Mouse (Mus musculus) liver, embryonic 15.5 days (tissue): ENCODE measurements around the gene Zfand3. TPM values are rescaled to one million over a fixed set of nuclear protein-coding genes. Genes with fewer than 3 reads are reported as not detected.
A peak's percentile ranks its signal among the peaks of the same experiment; 100 is the strongest.

Experiments used
- ATAC-seq: fragments of 200-750 bp; cut with Nextera tagmentation; 2 replicates; pipeline ENCODE4 v1.8.0; 2017; ENCODE audit warnings: moderate number of reproducible peaks, mild to moderate bottlenecking, moderate library complexity; ENCODE audit not compliant: insufficient read depth
- H3K27ac ChIP-seq: fragments of 300-500 bp; sonication (generic); replicated peaks from 2 replicates; pipeline ENCODE4 v1.5.1; 2015; ENCODE audit warnings: mild to moderate bottlenecking, inconsistent platforms
- H3K27me3 ChIP-seq: fragments of 300-500 bp; sonication (generic); 2 replicates; pipeline ENCODE4 v1.6.1; 2015; ENCODE audit warnings: mild to moderate bottlenecking, inconsistent platforms
- H3K36me3 ChIP-seq: fragments of 300-500 bp; sonication (generic); replicated peaks from 2 replicates; pipeline ENCODE4 v1.6.1; 2015; ENCODE audit warnings: moderate library complexity, mild to moderate bottlenecking, inconsistent platforms
- H3K4me1 ChIP-seq: fragments of 300-500 bp; sonication (generic); replicated peaks from 2 replicates; pipeline ENCODE4 v1.6.1; 2015; ENCODE audit warnings: inconsistent platforms
- H3K4me2 ChIP-seq: fragments of 300-500 bp; sonication (generic); 2 replicates; pipeline ENCODE4 v1.6.1; 2015; ENCODE audit warnings: moderate library complexity, mild to moderate bottlenecking, inconsistent platforms
- H3K4me3 ChIP-seq: fragments of 300-500 bp; sonication (generic); replicated peaks from 2 replicates; pipeline ENCODE4 v1.5.1; 2015; ENCODE audit warnings: mild to moderate bottlenecking, inconsistent platforms
- H3K9ac ChIP-seq: fragments of 300-500 bp; sonication (generic); 2 replicates; pipeline ENCODE4 v1.6.1; 2015; ENCODE audit warnings: moderate library complexity, mild to moderate bottlenecking, inconsistent platforms
- H3K9me3 ChIP-seq: fragments of 300-500 bp; sonication (generic); replicated peaks from 2 replicates; pipeline ENCODE4 v1.6.1; 2016; ENCODE audit warnings: inconsistent platforms
- WGBS: fragments of 180-500 bp; shearing (Covaris S2); methylation state at CpG from one replicate; pipeline ENCODE4 v1.1.7; 2015; ENCODE audit warnings: mixed read lengths; ENCODE audit not compliant: insufficient replicate concordance; 5-methylcytosine and 5-hydroxymethylcytosine counted together
- polyA plus RNA-seq: library from polyadenylated mRNA; unstranded; fragments of >200 nt; fragmentation: Nextera tagmentation; extraction: Ambion mirVana; gene quantifications from 2 replicates; pipeline ENCODE4 v1.2.1, GENCODE M21; 2015

Zfand3 gene
- polyA plus RNA-seq, 1 experiment from 2014 or later = 15.4 TPM

DNA sequence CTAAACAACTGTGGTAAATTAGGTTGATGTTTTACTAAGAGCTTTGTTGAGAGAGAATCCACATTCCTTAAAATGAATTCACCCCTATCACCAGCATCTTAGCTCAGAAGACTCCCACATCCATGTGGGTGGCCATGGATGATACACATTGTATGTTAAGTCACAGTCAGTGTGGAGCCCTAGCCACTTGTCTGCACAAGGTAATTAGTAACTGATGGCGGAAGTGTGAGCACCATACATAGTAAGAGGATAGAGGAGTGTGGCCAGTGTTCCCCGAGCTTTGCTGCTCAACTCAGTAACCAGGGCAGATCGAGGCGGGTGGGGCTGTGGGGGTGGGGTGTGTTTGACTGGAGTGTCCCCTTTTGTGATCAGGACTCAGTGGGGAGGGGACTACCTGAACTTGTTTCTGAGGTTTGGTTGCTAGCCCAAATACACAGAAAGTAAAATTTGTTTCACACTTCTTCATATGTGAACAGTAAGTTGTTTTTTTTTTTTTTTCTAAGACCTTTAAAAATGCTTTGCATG, 99.2 kb downstream of the Zfand3 start:
- 54% methylated on average over 4 of the region's 4 CpGs for WGBS
- no peak for ATAC-seq
- Histone ChIP-seq H3K36me3 (no peaks in the 10 kb centered on the region), H3K4me1 (peaks cover 16% of the 10 kb centered on the region), H3K4me3 (no peak overlapping the region), H3K9ac (no peak overlapping the region), H3K27ac (no peak overlapping the region), H3K4me2 (no peak overlapping the region), H3K9me3 (no peaks in the 10 kb centered on the region), H3K27me3 (no peaks in the 10 kb centered on the region)

DNA sequence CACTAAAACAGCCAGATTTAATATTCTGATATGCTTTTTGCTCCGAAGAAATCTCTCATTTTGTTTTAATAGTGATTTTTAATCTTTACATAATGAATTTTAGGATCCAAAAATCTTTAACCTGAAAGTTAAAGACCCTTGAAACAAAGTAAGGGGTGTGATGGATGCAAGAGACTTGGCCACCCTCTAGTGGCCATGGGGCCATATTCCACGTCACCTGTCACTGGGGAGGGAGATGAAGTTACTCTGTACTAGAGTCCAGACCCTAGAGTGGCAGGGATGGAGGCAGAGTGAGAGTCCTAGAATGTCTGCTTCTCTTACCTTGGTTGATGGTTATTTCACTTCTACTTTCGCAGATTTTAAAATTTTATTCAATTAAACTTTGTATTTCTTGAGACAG, 100.8 kb downstream of the Zfand3 start:
- Histone ChIP-seq H3K4me1 (peaks cover 11% of the 10 kb centered on the region), H3K9me3 (no peaks in the 10 kb centered on the region), H3K4me3 (no peak overlapping the region), H3K27ac (no peak overlapping the region), H3K27me3 (no peaks in the 10 kb centered on the region), H3K9ac (no peak overlapping the region), H3K36me3 (no peaks in the 10 kb centered on the region), H3K4me2 (no peak overlapping the region)
- ATAC-seq = no peak
- WGBS = 65% methylated on average over 3 of the region's 3 CpGs

DNA sequence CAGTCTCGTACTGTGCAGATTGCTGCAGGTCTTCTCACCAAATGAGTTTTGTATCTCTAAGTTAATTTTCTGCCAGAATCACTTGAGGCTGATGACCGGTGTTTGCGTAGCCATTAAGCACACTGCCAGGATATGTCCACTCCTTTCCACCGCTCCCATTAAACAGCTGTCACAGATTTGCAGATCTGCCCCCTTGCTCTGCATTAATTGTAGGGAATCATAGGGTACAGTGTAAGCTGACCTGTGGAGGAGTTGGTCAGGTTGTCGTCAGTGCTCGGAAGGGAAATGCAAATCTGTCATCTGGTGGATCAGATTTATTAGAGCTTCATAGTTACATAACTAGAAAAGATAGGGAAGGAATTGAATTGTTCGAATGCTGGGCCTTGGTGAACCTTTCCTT, 106.1 kb downstream of the Zfand3 start:
- no peaks in the 10 kb centered on the region for H3K27me3 ChIP-seq
- H3K4me3 ChIP-seq = no peak overlapping the region
- H3K9me3 ChIP-seq = no peaks in the 10 kb centered on the region
- peaks cover 16% of the 10 kb centered on the region for H3K4me1 ChIP-seq
- ATAC-seq = no peak
- H3K4me2 ChIP-seq = no peak overlapping the region
- H3K9ac ChIP-seq = no peak overlapping the region
- no peak overlapping the region for H3K27ac ChIP-seq
- WGBS = 75% methylated on average over 7 of the region's 7 CpGs
- no peaks in the 10 kb centered on the region for H3K36me3 ChIP-seq

DNA sequence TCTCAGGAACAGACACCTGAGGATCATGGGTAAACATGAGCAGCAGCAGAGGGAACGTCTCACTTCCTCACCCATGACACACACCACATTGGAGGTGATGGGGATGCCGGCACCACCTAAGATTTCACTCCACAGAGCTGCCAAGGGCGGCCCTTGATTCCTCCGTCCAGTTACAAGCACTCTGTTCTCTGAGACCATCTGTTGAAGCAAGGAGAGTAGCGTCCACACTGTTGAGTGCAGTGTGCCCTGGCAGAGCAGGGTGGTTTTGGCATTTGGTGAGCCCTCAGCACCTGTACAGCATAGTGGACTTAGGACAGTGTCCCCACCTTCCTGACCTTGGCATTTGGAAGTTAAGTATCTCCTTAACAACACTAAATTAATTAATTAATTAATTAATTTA, 107.0 kb downstream of the Zfand3 start:
- Histone ChIP-seq H3K27ac (no peak overlapping the region), H3K9me3 (no peaks in the 10 kb centered on the region), H3K4me2 (no peak overlapping the region), H3K27me3 (no peaks in the 10 kb centered on the region), H3K4me3 (no peak overlapping the region), H3K9ac (no peak overlapping the region), H3K36me3 (no peaks in the 10 kb centered on the region; the same call in 1 of the 2 replicates), H3K4me1 (peaks cover 16% of the 10 kb centered on the region)
- WGBS = 74% methylated on average over 5 of the region's 5 CpGs
- ATAC-seq = no peak

DNA sequence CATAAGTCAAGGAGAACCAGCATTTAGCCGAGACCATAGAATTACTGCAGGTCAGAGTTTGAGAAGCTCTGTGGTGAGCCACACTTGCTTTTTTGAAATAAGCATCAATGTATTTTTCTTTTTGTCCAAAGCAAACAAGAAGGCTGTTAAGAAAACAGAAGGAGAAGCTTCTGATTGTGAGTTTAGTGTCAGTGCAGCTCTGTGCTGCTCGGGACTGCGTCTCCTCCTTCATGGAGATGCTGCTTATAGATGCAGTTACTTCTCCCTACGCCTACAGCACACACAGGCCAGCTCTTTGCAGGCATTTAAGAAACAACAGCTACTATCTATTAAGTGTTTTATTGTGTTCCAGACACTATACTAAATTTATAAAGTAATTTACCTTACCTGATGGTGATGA, 107.5 kb downstream of the Zfand3 start:
- Histone ChIP-seq H3K4me3 (no peak overlapping the region), H3K4me1 (peaks cover 16% of the 10 kb centered on the region), H3K9ac (no peak overlapping the region), H3K9me3 (no peaks in the 10 kb centered on the region), H3K36me3 (no peaks in the 10 kb centered on the region; the same call in 1 of the 2 replicates), H3K4me2 (no peak overlapping the region), H3K27me3 (no peaks in the 10 kb centered on the region), H3K27ac (no peak overlapping the region)
- no peak for ATAC-seq
- 80% methylated on average over 4 of the region's 4 CpGs for WGBS

DNA sequence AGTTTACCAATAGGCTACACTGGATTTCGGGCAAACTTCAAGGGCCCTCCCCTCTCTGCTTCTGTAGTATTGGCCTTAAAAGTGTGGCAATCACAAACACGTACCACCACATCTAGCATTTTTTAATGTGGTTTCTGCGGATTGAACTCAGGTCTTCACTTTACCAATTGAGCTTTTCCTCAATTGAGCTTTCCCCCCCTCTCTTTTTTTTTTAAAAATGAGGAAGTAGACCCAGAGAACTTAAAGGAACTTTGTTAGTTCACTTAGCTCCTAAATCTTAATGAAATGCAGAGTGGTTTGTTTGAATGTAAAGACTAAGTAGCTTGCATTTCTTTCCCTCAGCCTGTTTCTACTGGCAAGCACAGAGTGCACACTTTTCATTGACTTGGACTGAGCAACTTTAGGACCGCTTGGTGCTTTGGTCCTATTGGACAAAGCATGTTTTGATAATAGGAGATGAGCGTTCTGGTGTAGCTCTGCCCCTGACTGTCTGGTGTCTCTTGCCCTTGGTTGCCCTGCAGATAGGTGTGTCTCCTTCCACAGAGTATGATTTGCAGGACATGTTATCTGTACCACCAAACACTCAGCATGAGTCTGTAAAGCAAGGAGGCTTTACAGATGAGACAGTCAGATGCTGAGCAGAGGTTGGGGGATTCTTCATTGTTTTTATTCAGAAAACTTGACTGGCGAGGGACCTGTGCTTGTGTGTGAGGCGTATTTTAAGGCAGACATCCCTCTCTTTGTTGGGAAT, 108.2 kb downstream of the Zfand3 start:
- Histone ChIP-seq H3K4me3 (no peak overlapping the region), H3K36me3 (no peaks in the 10 kb centered on the region; the same call in 1 of the 2 replicates), H3K4me1 (peaks cover 16% of the 10 kb centered on the region), H3K4me2 (no peak overlapping the region), H3K27me3 (no peaks in the 10 kb centered on the region), H3K9ac (no peak overlapping the region), H3K27ac (no peak overlapping the region), H3K9me3 (no peaks in the 10 kb centered on the region)
- peak; percentile 56; the same call in 1 of the 2 replicates for ATAC-seq
- WGBS = 39% methylated on average over 7 of the region's 7 CpGs

DNA sequence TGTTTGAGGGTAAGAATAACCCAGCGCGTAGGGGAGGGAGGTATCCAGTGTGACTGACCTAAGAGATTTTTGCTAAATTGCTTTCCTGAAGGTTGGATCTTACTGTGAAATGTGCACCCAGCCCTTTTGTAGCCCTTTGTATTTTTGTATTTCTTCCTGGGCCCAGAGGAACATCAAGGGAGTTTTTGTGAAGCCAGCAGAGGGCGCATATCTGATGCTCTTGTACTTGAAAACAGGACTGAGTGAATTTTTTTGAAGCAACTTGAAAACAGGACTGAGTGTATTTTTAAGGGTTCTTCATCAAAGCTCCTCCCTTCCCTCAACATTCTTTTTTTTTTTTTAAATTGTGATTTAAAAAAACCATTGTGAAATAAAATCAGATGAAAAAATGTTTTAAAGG, 110.2 kb downstream of the Zfand3 start:
- Histone ChIP-seq H3K4me3 (no peak overlapping the region), H3K27ac (no peak overlapping the region), H3K27me3 (no peaks in the 10 kb centered on the region), H3K36me3 (no peaks in the 10 kb centered on the region; the same call in 1 of the 2 replicates), H3K4me1 (peaks cover 16% of the 10 kb centered on the region), H3K9ac (no peak overlapping the region), H3K4me2 (no peak overlapping the region), H3K9me3 (no peaks in the 10 kb centered on the region)
- ATAC-seq = no peak
- WGBS = 81% methylated on average over 3 of the region's 3 CpGs

DNA sequence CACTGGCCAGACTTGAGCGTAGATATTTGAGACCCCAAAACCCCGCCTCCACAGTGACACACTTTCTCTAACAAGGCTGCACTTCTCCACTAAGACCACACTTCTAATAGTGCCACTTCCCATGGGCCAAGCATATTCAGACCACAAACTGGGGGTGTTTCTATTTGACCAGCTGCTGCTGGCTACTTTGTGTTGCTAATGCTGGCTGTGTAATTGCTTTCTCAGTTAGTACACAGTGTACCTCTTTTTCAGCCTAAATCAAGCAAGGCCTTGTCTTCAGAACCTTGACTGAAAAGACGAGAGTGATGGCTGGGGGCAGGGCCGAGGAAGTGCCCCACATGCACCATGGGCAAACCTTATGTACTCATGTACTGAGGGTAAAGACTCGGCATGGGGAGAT, 111.7 kb downstream of the Zfand3 start:
- WGBS = 71% methylated on average over 5 of the region's 5 CpGs
- Histone ChIP-seq H3K4me3 (no peak overlapping the region), H3K9me3 (no peaks in the 10 kb centered on the region), H3K27me3 (no peaks in the 10 kb centered on the region), H3K4me2 (no peak overlapping the region), H3K9ac (no peak overlapping the region), H3K27ac (no peak overlapping the region), H3K36me3 (no peaks in the 10 kb centered on the region; the same call in 1 of the 2 replicates), H3K4me1 (peaks cover 25% of the 10 kb centered on the region)
- ATAC-seq = no peak

DNA sequence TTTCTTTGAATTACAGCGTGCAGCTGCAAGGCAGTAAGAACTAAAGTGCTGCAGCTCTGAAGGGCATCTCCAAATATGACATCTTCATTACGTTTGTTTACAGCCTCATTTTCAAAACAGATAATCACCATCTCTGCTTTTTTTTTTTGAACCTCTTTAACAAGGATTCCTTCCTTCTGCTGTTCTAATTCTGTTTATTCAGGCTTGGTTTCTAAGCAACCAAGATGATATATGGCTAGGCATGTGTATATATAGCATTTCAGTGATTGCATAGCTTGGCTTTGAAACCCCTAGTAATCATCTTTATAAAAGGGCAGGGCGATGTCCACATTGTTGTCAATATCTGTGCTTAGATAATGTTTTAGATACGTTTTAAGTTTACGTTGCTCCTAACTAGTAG, 113.5 kb downstream of the Zfand3 start:
- Histone ChIP-seq H3K4me3 (no peak overlapping the region), H3K27ac (no peak overlapping the region), H3K27me3 (no peaks in the 10 kb centered on the region), H3K9ac (no peak overlapping the region), H3K36me3 (no peaks in the 10 kb centered on the region; the same call in 1 of the 2 replicates), H3K4me2 (no peak overlapping the region), H3K4me1 (peaks cover 27% of the 10 kb centered on the region), H3K9me3 (no peaks in the 10 kb centered on the region)
- ATAC-seq = no peak
- 76% methylated on average over 5 of the region's 5 CpGs for WGBS

DNA sequence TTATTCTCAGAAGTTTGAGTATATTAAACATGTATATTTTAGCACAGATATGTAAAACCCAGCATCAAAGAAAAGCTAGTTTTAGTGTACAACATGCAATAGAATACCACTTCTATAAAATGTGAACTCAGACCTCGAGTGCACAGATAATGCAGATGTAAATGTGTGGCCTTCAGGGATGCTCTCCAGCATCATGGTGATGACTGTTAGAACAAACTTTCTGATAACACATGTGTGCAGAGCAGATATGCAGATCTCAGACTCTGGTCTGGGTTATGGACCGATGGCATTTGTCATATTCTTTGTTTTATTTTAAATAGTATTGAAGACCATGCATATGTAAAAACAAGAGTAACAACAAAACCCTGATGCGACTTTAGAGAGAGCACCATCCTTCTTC, 117.7 kb downstream of the Zfand3 start:
- 0 out of 2 replicates have a peak, but pooled peaks cover 3% of the 10 kb centered on the region for H3K36me3 ChIP-seq

DNA sequence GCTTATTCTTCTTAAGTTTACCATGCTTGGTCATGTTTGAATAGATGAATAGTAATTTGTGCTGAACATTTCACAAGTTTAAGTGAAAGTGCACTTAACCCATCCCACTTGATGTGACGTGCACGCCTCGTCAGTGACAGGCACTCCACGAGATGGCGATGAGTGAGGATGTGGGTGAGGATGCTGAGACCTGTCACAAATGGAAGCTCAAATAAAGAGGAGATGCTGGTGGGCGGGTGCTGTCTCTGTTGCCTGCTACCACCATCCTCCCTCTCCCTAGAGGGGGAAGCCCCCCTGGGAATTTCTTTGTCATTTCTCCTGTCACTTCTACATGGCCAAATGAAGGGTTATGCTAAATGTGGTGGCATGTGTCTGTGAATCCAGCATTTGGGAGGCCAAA, 123.9 kb downstream of the Zfand3 start:
- H3K4me1 ChIP-seq = peaks cover under 1% of the 10 kb centered on the region; the same call in 1 of the 2 replicates
- ATAC-seq = no peak
- H3K27ac ChIP-seq = no peak overlapping the region
- H3K27me3 ChIP-seq = no peaks in the 10 kb centered on the region
- H3K9me3 ChIP-seq = no peaks in the 10 kb centered on the region
- H3K36me3 ChIP-seq = 0 out of 2 replicates have a peak, but pooled peaks cover 3% of the 10 kb centered on the region
- H3K4me3 ChIP-seq = no peak overlapping the region
- WGBS = 77% methylated on average over 6 of the region's 6 CpGs
- no peak overlapping the region for H3K9ac ChIP-seq
- H3K4me2 ChIP-seq = no peak overlapping the region

More for the DNA sequence above, 117.7 kb downstream of the Zfand3 start:
- no peak for ATAC-seq
- 38% methylated on average over 3 of the region's 3 CpGs for WGBS
- Histone ChIP-seq H3K9ac (no peak overlapping the region), H3K4me2 (no peak overlapping the region), H3K4me1 (peaks cover 29% of the 10 kb centered on the region), H3K27me3 (no peaks in the 10 kb centered on the region), H3K9me3 (no peaks in the 10 kb centered on the region), H3K27ac (no peak overlapping the region), H3K4me3 (no peak overlapping the region)
